Mouse (Mus musculus) bone marrow macrophage, adult 2 months (primary cell): ENCODE measurements around the gene Trappc6b. TPM values are rescaled to one million over a fixed set of nuclear protein-coding genes. Genes with fewer than 3 reads are reported as not detected.
"Not testable (repeated sequence)": the region's sequence is repeated elsewhere in the genome, so short reads cannot be mapped to it uniquely, and the experiment has no call there.

Experiments
- H3K27ac ChIP-seq: 2 replicates; pipeline ENCODE4 v1.5.1; 2012; ENCODE audit warnings: low read depth, low read length; ENCODE audit not compliant: insufficient read depth
- H3K4me1 ChIP-seq: 2 replicates; pipeline ENCODE4 v1.6.1; 2012; ENCODE audit warnings: low read length; ENCODE audit not compliant: control insufficient read depth, insufficient read depth
- H3K4me3 ChIP-seq: 2 replicates; pipeline ENCODE4 v1.5.1; 2012; ENCODE audit warnings: mild to moderate bottlenecking, low read length, moderate library complexity; ENCODE audit not compliant: insufficient read depth
- CTCF ChIP-seq: IDR thresholded peaks from 2 replicates; pipeline ENCODE4 v1.5.1; 2012; ENCODE audit warnings: low read depth, mild to moderate bottlenecking, low read length, moderate library complexity
- POLR2A ChIP-seq: IDR thresholded peaks from 2 replicates; pipeline ENCODE4 v1.6.1; 2012; ENCODE audit warnings: mild to moderate bottlenecking, low read depth, low read length, borderline replicate concordance
- polyA plus RNA-seq: library from polyadenylated mRNA; stranded (reverse); fragments of >200 nt; gene quantifications from 2 replicates; pipeline ENCODE4 v1.2.4, GENCODE M21; 2012; ENCODE audit not compliant: missing spikeins, insufficient read depth, insufficient read length

Gene Trappc6b
- polyA plus RNA-seq, 1 experiment = 90.6 TPM

DNA sequence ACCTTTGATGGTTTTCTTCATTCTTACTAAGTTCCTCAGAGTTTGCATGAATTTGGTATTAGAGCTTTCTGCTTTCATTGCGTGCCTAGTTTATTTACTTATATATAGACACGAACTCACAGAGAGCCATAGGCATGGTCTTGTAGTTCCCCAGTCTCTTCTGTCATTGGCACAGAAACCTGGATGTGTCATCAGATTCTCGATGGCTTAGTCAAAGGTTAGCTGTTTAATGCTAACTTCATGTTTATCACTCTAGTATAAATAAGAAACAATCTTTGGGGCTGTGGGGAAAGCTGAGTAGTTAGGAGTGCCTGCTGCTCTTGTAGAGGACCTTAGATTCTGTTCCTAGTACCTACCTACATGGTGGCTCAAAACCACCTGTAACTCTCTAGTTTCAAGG, 15.7 kb upstream of the Trappc6b start:
- Histone ChIP-seq H3K27ac (no peak overlapping the region), H3K4me3 (no peak overlapping the region), H3K4me1 (peaks cover 4% of the 10 kb centered on the region)
- no peak for TF ChIP-seq POLR2A

DNA sequence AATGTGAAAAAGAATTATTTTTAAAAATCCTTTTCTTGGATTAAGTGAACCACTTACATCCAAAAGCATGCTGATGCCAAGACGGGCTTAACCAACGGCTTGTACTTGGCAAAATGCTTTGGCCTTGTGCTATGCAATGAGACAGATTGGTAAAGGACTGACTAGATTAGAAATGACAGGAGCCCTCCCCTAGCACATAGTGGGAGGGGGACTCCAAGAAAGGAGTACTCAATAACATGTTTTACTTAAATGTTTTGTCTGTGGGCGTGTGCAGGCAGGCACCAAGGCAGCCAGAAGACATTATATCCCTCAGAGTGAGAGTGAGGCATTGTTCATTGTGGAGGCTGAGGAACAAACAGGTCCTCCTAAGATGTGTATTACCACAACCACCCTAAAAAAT, 12.8 kb upstream of the Trappc6b start:
- H3K27ac ChIP-seq = no peak overlapping the region
- peaks cover 4% of the 10 kb centered on the region for H3K4me1 ChIP-seq
- TF ChIP-seq POLR2A = no peak
- TF ChIP-seq CTCF = no peak
- H3K4me3 ChIP-seq = no peak overlapping the region

DNA sequence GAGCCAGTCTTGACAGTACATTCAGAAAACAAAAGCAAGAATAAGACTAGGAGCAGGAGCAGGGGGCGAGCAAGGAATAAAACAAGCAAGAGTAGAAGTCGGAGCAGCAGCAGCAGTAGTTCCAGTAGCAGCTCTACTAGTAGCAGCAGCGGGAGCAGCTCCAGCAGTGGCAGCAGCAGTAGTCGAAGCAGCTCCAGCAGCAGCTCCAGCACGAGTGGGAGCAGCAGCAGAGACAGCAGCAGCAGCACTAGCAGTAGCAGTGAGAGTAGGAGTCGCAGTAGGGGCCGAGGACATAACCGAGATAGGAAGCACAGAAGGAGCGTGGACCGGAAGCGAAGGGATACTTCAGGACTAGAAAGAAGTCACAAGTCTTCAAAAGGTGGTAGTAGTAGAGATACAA, 11.0 kb upstream of the Trappc6b start:
- H3K4me1 ChIP-seq = no peaks in the 10 kb centered on the region; the same call in 1 of the 2 replicates
- H3K4me3 ChIP-seq = no peak overlapping the region
- TF ChIP-seq CTCF (no peak), POLR2A (no peak)
- no peak overlapping the region for H3K27ac ChIP-seq

DNA sequence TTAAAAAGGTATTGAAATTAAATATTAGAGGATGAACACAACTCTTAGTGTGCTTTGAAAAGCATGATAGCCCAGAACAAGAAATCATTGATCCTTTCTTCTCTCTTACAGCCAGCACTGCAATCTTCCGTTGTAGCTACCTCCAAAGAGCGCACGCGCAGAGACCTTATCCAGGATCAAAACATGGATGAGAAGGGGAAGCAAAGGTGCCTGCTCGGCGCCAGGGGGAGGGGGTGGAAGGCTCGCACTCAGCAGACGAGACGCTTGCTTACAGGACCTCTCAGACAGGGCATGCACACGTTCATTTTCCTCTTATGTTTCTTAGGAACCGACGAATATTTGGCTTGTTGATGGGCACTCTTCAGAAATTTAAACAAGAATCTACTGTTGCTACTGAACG, 7.5 kb upstream of the Trappc6b start:
- Histone ChIP-seq H3K4me1 (peaks cover 2% of the 10 kb centered on the region; the same call in 1 of the 2 replicates), H3K27ac (no peak overlapping the region), H3K4me3 (no peak overlapping the region)
- TF ChIP-seq POLR2A (no peak), CTCF (no peak)

DNA sequence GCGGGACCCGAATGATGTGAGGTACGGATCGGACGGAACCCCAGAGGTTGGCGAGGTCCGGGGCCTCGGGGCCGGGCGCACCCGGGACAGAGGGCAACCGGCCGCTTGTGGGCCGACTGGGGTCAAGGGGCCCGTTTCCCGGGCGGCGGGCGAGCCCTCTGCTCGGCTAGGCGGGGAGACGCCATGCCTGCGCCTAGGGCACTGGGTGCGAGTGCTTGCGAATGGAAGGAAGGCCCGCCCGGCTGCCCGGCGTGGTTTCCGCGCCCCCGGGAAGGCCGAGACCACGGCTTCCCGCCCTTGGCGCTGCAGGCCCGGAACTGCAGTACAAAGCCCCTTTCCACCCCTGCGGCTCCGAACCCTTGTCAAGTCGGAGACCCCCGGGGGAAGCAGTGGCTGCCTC, 5.8 kb upstream of the Trappc6b start:
- Histone ChIP-seq H3K4me1 (peaks cover 2% of the 10 kb centered on the region; the same call in 1 of the 2 replicates), H3K27ac (peak overlapping the region; percentile 58), H3K4me3 (peak overlapping the region; percentile 84)
- no peak for TF ChIP-seq POLR2A
- TF ChIP-seq CTCF = no peak

DNA sequence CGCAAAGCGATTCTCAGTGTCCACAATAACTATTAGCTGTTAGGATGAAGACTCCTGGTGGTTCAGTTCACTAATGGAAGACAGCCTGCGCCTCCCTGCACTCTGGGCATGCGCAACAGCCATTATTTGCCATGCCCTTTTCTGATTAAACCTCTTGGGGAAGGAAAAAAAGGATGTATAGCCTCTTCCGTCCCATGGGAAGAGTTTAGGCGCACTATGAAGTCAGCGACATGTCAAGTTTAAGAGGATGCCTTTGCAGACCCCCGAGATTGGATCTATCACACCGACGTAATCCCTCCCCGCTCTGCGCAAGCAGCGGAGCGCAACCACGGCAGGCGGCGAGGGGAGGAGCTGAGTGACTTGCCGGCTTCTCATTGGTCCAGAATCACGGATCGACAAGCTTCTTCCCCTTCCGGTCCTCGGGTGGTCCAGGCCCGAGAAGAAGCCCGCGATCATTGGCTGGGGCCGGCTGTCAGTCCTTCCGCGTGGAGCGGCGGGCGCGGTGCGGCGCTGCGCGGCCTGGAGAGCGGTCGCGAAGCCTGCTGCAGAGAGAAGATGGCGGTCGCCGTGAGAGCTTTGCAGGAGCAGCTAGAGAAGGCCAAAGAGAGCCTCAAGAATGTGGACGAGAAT, 5.3 kb upstream of the Trappc6b start, which contains the start of gene Pnn:
Gene Pnn (plus strand): TSS at position 437 of the 630 bp plus-strand sequence.
- no peak; the same call in 1 of the 2 replicates for TF ChIP-seq CTCF
- 0 out of 2 replicates have a peak, but pooled peaks have one; percentile 27 for TF ChIP-seq POLR2A
- H3K4me3 ChIP-seq = peak within 1 kb of the TSS; percentile 84
- peaks cover 2% of the 10 kb centered on the region; the same call in 1 of the 2 replicates for H3K4me1 ChIP-seq
- H3K27ac ChIP-seq = peak within 1 kb of the TSS; percentile 87

DNA sequence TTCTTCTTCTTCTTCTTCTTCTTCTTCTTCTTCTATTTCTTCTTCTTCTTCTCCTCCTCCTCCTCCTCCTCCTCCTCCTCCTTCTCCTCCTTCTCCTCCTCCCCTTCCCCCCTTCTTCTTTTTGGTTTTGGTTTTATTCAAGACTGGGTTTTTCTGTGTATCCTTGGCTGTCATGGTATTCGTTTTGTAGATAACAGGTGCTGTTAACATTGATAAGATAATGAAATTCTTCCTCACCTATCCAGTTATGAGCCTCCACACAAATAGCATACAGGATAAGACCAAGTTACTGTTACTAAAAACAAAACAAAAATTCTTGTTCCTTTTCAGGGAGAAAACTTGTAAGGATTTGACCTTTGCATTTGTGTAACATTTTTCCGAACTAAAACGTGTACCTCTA, 4.5 kb upstream of the Trappc6b start:
- TF ChIP-seq CTCF = no peak
- no peak for TF ChIP-seq POLR2A
- peak overlapping the region; percentile 81 for H3K4me3 ChIP-seq
- H3K27ac ChIP-seq = peak overlapping the region; percentile 87
- peaks cover 2% of the 10 kb centered on the region; the same call in 1 of the 2 replicates for H3K4me1 ChIP-seq

DNA sequence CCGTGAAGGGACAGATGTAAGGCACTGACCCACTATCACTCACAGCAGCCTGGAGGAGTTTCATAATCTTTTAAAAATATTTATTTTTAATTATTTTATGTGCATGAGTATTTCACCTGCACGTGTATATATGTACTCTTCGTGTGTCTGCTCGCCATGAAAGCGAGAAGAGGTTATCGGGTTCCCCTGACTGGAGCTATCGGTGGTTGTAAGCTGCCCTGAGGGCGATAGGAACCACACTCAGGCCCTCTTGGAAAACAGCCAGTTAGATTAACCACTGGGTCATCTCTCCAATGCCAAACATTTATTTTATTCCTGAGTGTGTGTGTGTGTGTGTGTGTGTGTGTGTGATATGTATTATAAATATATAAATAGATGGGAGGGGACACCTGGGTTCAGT, 3.6 kb upstream of the Trappc6b start:
- TF ChIP-seq CTCF (no peak), POLR2A (no peak)

DNA sequence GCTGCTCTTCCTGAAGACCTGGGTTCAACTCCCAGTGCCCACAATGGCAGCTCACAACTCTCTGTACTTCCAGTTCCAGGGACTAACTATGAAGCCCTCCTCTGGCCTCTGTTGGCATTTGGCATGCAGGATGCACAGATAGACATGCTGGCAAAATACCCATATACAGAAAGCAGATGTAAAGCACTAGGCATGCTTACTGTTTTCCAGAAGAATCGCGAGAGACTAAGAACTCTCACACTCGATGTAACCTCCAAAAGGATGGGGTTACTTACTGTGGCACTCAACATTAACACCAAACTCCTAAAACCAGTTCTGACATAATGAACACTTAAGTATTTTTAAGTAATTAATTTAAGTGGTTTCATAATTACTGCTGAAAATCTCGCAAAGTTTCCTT, 950 bp downstream of the Trappc6b start:
- TF ChIP-seq POLR2A (no peak), CTCF (no peak)
- peak overlapping the region; percentile 81; the same call in 1 of the 2 replicates for H3K27ac ChIP-seq
- H3K4me1 ChIP-seq = peaks cover 11% of the 10 kb centered on the region
- peak overlapping the region; percentile 79 for H3K4me3 ChIP-seq

More for the DNA sequence above, 3.6 kb upstream of the Trappc6b start:
- H3K4me3 ChIP-seq = no peak overlapping the region
- peaks cover 4% of the 10 kb centered on the region for H3K4me1 ChIP-seq
- H3K27ac ChIP-seq = no peak overlapping the region

DNA sequence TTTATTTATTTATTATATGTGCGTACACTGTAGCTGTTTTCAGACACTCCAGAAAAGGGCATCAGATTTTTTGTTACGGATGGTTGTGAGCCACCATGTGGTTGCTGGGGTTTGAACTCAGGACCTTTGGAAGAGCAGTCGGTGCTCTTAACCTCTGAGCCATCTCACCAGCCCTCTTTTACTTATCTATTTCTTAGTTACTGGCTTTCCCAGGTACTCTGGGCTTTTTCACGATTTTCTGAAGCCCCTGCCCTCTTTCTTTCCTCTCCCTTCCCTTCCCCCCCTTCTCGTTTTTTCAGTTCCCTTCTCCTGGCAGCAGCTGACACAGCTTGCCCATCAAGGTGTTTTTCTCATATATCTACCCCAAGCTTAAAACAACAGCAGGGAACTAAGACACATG, 3.0 kb downstream of the Trappc6b start:
- H3K27ac ChIP-seq, H3K4me3 ChIP-seq: not testable (repeated sequence)
- peaks cover 24% of the 10 kb centered on the region for H3K4me1 ChIP-seq
